ENCODE assay signal across 21 mouse cellular contexts in the genomic region with DNA sequence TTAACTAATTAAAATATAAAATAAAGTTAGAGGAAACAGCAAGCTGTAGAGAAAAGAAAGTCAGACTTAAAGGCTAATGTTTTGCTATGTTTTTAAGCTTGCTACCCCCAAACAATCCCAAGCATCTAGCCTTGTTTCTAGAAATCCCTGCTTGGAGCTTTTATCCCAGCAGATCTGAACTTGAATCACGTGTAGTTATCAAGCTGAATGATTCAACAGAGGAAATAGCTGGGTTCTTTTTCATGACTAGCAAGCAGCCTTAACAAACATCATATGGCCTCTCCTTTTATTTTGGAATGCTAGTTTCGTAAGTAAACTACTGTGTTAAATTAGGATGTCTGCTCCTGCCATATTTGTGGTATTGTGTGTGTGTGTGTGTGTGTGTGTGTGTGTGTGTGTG. TPM values are rescaled to one million over a fixed set of nuclear protein-coding genes. Genes with fewer than 3 reads are reported as not detected.
DNase-seq lines count a peak whose midpoint lies in the region; ATAC-seq and TF ChIP-seq lines count a peak whose summit lies in the region.
"Had no signal": no experiment of that assay in that cellular context is flagged by ENCODE, and none has a peak within 500 bp of the region (broad histone marks: within the 10 kb centered on the region; RNA-seq: fewer than 3 reads in every experiment).

No protein-coding gene starts in this region.

- H3K27me3 ChIP-seq in kidney, postnatal 0 days (ENCODE audit: insufficient read depth, low read length): no peaks in the 10 kb centered on the region
- H3K27me3 ChIP-seq: embryonic facial prominence, embryonic 13.5 days; embryonic facial prominence, embryonic 15.5 days; forebrain, embryonic 12.5 days had no signal

- no peak overlapping the region for H3K4me2 ChIP-seq in kidney, postnatal 0 days (ENCODE audit: low read length)
- H3K4me2 ChIP-seq: embryonic facial prominence, embryonic 13.5 days; embryonic facial prominence, embryonic 15.5 days; forebrain, embryonic 12.5 days had no signal

- H3K9me3 ChIP-seq in kidney, postnatal 0 days (replicated peaks; ENCODE audit: low read length): no peaks in the 10 kb centered on the region
- H3K9me3 ChIP-seq: embryonic facial prominence, embryonic 13.5 days; embryonic facial prominence, embryonic 15.5 days; forebrain, embryonic 12.5 days had no signal

- H3K36me3 ChIP-seq in kidney, postnatal 0 days (ENCODE audit: insufficient read depth, low read length): no peaks in the 10 kb centered on the region
- H3K36me3 ChIP-seq: embryonic facial prominence, embryonic 15.5 days; forebrain, embryonic 12.5 days had no signal

- no peak overlapping the region for H3K9ac ChIP-seq in kidney, postnatal 0 days (ENCODE audit: low read depth, low read length)
- H3K9ac ChIP-seq: embryonic facial prominence, embryonic 13.5 days; embryonic facial prominence, embryonic 15.5 days; forebrain, embryonic 12.5 days had no signal

- WGBS in kidney, postnatal 0 days: 51% methylated on average over 2 of the region's 2 CpGs

- no peak overlapping the region for H3K4me3 ChIP-seq in kidney, postnatal 0 days (replicated peaks; ENCODE audit: low read depth, low read length)
- H3K4me3 ChIP-seq: embryonic facial prominence, embryonic 13.5 days; embryonic facial prominence, embryonic 15.5 days; forebrain, embryonic 10.5 days; forebrain, embryonic 12.5 days had no signal

- peak; percentile 61 for DNase-seq in kidney, postnatal 0 days (ENCODE audit: low spot score)
- no peak for DNase-seq in kidney, postnatal 10 days
- peak; percentile 27 for DNase-seq in brain, adult 2 months (ENCODE audit: low read depth, low spot score)
- DNase-seq in fibroblast of lung, adult 2 months (ENCODE audit: low read depth): peak; percentile 59
- DNase-seq in cerebellum, adult 8-10 months: no peak
- DNase-seq in ovary, adult 18-20 months (ENCODE audit: low spot score): no peak
- DNase-seq: adrenal gland, adult 2 months; adrenal gland, postnatal 10 days; adrenal gland, postnatal 25 days; cerebellum, adult 11-12 months; cerebellum, adult 2 months; cerebellum, adult 9-11 months; cerebellum, postnatal 14 days; cerebellum, postnatal 36 days; embryo, embryonic 11 days had no signal

- H3K4me1 ChIP-seq in kidney, postnatal 0 days (replicated peaks; ENCODE audit: insufficient read depth, low read length): peaks cover 12% of the 10 kb centered on the region
- H3K4me1 ChIP-seq: embryonic facial prominence, embryonic 15.5 days; forebrain, embryonic 12.5 days had no signal

- TF ChIP-seq CTCF in kidney, postnatal 0 days (IDR thresholded peaks at IDR 0.05; ENCODE audit: low read depth): no peak

- H3K27ac ChIP-seq in kidney, postnatal 0 days: no peak overlapping the region
- H3K27ac ChIP-seq: embryonic facial prominence, embryonic 13.5 days; embryonic facial prominence, embryonic 15.5 days; forebrain, embryonic 10.5 days; forebrain, embryonic 12.5 days had no signal

- no peak for ATAC-seq in kidney, postnatal 0 days (replicated peaks; ENCODE audit: low FRiP score, low read depth)
- ATAC-seq: forebrain, embryonic 14.5 days; forebrain, embryonic 16.5 days had no signal

RNA-seq across cellular contexts. Expression of a gene that starts 21.9 kb away (rescaled TPM):
- 0.13 and 0.15 TPM in 2 replicates for polyA plus RNA-seq in kidney, postnatal 0 days (2015; fragmentation: Nextera tagmentation; extraction: Ambion mirVana)

RNA-seq across cellular contexts. Expression of a gene that starts 39.8 kb away (rescaled TPM):
- polyA plus RNA-seq in kidney, postnatal 0 days (2015; fragmentation: Nextera tagmentation; extraction: Ambion mirVana): 13.2 and 16.2 TPM in 2 replicates

RNA-seq across cellular contexts. Expression of a gene that starts 47.1 kb away (rescaled TPM):
- polyA plus RNA-seq in kidney, postnatal 0 days (2015; fragmentation: Nextera tagmentation; extraction: Ambion mirVana): 0.18 and 0.32 TPM in 2 replicates
- polyA plus RNA-seq: adrenal gland, adult 2 months; cerebellum, adult 2 months had no signal

Comparison
In these comparisons a context has a peak if more than half of its experiments do, and no peak if none do; other contexts are left out.
1. DNase-seq: peak in kidney, postnatal 0 days (single experiment), brain, adult 2 months (single experiment) and fibroblast of lung, adult 2 months (single experiment); none in kidney, postnatal 10 days (single experiment), cerebellum, adult 8-10 months (single experiment) and ovary, adult 18-20 months (single experiment).